19 mouse cellular contexts compared by ENCODE assay signal in the genomic region with DNA sequence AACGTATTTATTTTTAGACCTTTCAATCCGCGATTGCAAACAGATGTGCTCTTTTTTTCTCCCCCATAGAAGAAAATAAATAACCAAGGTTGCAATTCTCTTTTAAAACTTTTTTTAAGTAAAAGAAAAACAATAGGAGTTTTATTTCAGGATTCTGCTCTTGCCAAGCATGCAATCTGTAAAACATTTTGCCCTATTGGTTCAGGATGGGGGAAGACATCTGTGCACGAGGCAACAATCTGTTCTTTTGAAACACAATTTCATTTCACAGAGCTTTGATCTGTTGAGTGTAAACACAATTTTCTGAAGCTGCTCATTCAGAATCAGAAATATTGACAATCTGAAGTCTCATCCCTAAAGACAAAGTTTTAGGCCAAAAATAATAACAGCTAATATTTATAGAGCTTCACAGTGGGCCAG.
DNase-seq lines count a peak whose midpoint lies in the region; ATAC-seq and TF ChIP-seq lines count a peak whose summit lies in the region.
"Had no signal": no experiment of that assay in that cellular context is flagged by ENCODE, and none has a peak within 500 bp of the region (broad histone marks: within the 10 kb centered on the region; RNA-seq: fewer than 3 reads in every experiment).

No protein-coding gene starts in this region.

- WGBS in heart, embryonic 14.5 days: 33% methylated on average over 4 of the region's 4 CpGs
- WGBS in heart, adult 2 months: 26% methylated on average over 4 of the region's 4 CpGs
- 18% methylated on average over 4 of the region's 4 CpGs for WGBS in embryonic facial prominence, embryonic 11.5 days

- no peaks in the 10 kb centered on the region for H3K79me2 ChIP-seq in heart, adult 2 months (replicated peaks; ENCODE audit: control insufficient read depth, insufficient read depth, low read length)

- ATAC-seq in heart, embryonic 14.5 days (ENCODE audit: insufficient number of reproducible peaks, insufficient read depth, low FRiP score, low read depth): no peak
- ATAC-seq in embryonic facial prominence, embryonic 11.5 days (replicated peaks; ENCODE audit: insufficient number of reproducible peaks, low FRiP score, low TSS enrichment, low read depth): no peak

- H3K27ac ChIP-seq in heart, embryonic 14.5 days (replicated peaks in 1 of 2; ENCODE audit: control insufficient read depth in 1 of 2, insufficient read depth in 1 of 2, low read depth in 2 of 2, low read length in 2 of 2): no peak overlapping the region
- H3K27ac ChIP-seq in heart, adult 2 months: no peak overlapping the region
- no peak overlapping the region; the same call in 1 of the 2 replicates for H3K27ac ChIP-seq in embryonic facial prominence, embryonic 11.5 days (replicated peaks; ENCODE audit: low read depth, low read length)
- H3K27ac ChIP-seq: heart, embryonic 10.5 days; stomach, embryonic 15.5 days had no signal

- no peak for DNase-seq in heart, adult 2 months
- DNase-seq in NIH3T3 (ENCODE audit: low read depth): peak; percentile 48
- DNase-seq in embryonic facial prominence, embryonic 11.5 days (ENCODE audit: low spot score): peak; percentile 62
- peak; percentile 52 to 53 for DNase-seq in layer of hippocampus, adult 8-10 months (ENCODE audit: low spot score in 2 of 2)
- DNase-seq in frontal cortex, postnatal 14 days (ENCODE audit: low spot score in 2 of 2): no peak
- no peak for DNase-seq in kidney, postnatal 25 days
- DNase-seq in adrenal gland, postnatal 4 days (ENCODE audit: low spot score in 2 of 2): no peak
- DNase-seq: adrenal gland, adult 8-10 months; cerebellum, postnatal 25 days; gastrocnemius, postnatal 10 days; kidney, adult 11 months; left cerebral cortex, postnatal 4 days; lung, postnatal 4 days; right cerebral cortex, postnatal 14 days had no signal

- no peaks in the 10 kb centered on the region for H3K27me3 ChIP-seq in heart, embryonic 14.5 days (ENCODE audit: control insufficient read depth, insufficient read depth, low read length)
- no peaks in the 10 kb centered on the region for H3K27me3 ChIP-seq in heart, adult 2 months (ENCODE audit: control insufficient read depth, insufficient read depth, low read length)
- H3K27me3 ChIP-seq in embryonic facial prominence, embryonic 11.5 days (ENCODE audit: control insufficient read depth, insufficient read depth, low read length): no peaks in the 10 kb centered on the region
- H3K27me3 ChIP-seq: hindbrain, embryonic 12.5 days; stomach, embryonic 15.5 days had no signal

- no peaks in the 10 kb centered on the region for H3K36me3 ChIP-seq in heart, embryonic 14.5 days (ENCODE audit: control insufficient read depth, insufficient read depth, low read length)
- H3K36me3 ChIP-seq in heart, adult 2 months (ENCODE audit: control insufficient read depth, insufficient read depth, low read length): no peaks in the 10 kb centered on the region
- H3K36me3 ChIP-seq in embryonic facial prominence, embryonic 11.5 days (replicated peaks; ENCODE audit: control insufficient read depth, insufficient read depth, low read depth, low read length): no peaks in the 10 kb centered on the region
- H3K36me3 ChIP-seq: heart, embryonic 10.5 days; hindbrain, embryonic 12.5 days; stomach, embryonic 15.5 days had no signal

- H3K4me3 ChIP-seq in heart, embryonic 14.5 days (ENCODE audit: control insufficient read depth in 1 of 2, insufficient read depth in 1 of 2, low read depth in 1 of 2, low read length in 2 of 2): no peak overlapping the region
- no peak overlapping the region for H3K4me3 ChIP-seq in heart, adult 2 months
- no peak overlapping the region for H3K4me3 ChIP-seq in embryonic facial prominence, embryonic 11.5 days (ENCODE audit: low read depth, low read length)
- H3K4me3 ChIP-seq: erythroblast, embryonic 14.5 days; heart, embryonic 10.5 days; hindbrain, embryonic 12.5 days; stomach, embryonic 15.5 days had no signal

- no peaks in the 10 kb centered on the region for H3K9me3 ChIP-seq in heart, embryonic 14.5 days (ENCODE audit: control insufficient read depth, low read length)
- H3K9me3 ChIP-seq in embryonic facial prominence, embryonic 11.5 days (replicated peaks; ENCODE audit: control insufficient read depth, low read length): no peaks in the 10 kb centered on the region
- H3K9me3 ChIP-seq: heart, embryonic 10.5 days; hindbrain, embryonic 12.5 days; stomach, embryonic 15.5 days had no signal

- TF ChIP-seq EP300 in heart, adult 2 months (IDR thresholded peaks at IDR 0.05; ENCODE audit: insufficient read depth, low read depth, low read length): no peak

- 0 out of 2 replicates have a peak overlapping the region, but pooled peaks have one; percentile 27 for H3K4me2 ChIP-seq in heart, embryonic 14.5 days (ENCODE audit: low read length)
- H3K4me2 ChIP-seq in embryonic facial prominence, embryonic 11.5 days (ENCODE audit: low read depth, low read length): no peak overlapping the region
- H3K4me2 ChIP-seq: hindbrain, embryonic 12.5 days; stomach, embryonic 15.5 days had no signal

- TF ChIP-seq POLR2A in heart, adult 2 months (IDR thresholded peaks at IDR 0.05; ENCODE audit: insufficient read depth, low read depth, low read length): no peak

- TF ChIP-seq CTCF in heart, adult 2 months (IDR thresholded peaks at IDR 0.05): no peak

- H3K4me1 ChIP-seq in heart, embryonic 14.5 days (ENCODE audit: control insufficient read depth in 2 of 2, insufficient read depth in 2 of 2, low read length in 2 of 2): peaks cover 0 to 6% of the 10 kb centered on the region in 2 experiments; a peak in 1 of 4 replicates
- H3K4me1 ChIP-seq in heart, adult 2 months (ENCODE audit: control insufficient read depth, insufficient read depth, low read length): no peaks in the 10 kb centered on the region; the same call in 1 of the 2 replicates
- H3K4me1 ChIP-seq in embryonic facial prominence, embryonic 11.5 days (ENCODE audit: control insufficient read depth, insufficient read depth, low read length): no peaks in the 10 kb centered on the region
- H3K4me1 ChIP-seq: heart, embryonic 10.5 days; hindbrain, embryonic 12.5 days; stomach, embryonic 15.5 days had no signal

- no peak overlapping the region for H3K9ac ChIP-seq in heart, embryonic 14.5 days (ENCODE audit: low read length)
- no peak overlapping the region for H3K9ac ChIP-seq in heart, adult 2 months (ENCODE audit: low read depth, low read length)
- no peak overlapping the region for H3K9ac ChIP-seq in embryonic facial prominence, embryonic 11.5 days (replicated peaks; ENCODE audit: low read length)
- H3K9ac ChIP-seq: hindbrain, embryonic 12.5 days; stomach, embryonic 15.5 days had no signal

- intact Hi-C loops in heart, adult 2 months (cut with DNase I): no loop called here

Comparison
In these comparisons a context has a peak if more than half of its experiments do, and no peak if none do; other contexts are left out.
1. DNase-seq: peak in NIH3T3 (single experiment), embryonic facial prominence, embryonic 11.5 days (single experiment) and layer of hippocampus, adult 8-10 months (2 of 2); none in heart, adult 2 months (0 of 2), frontal cortex, postnatal 14 days (0 of 2), kidney, postnatal 25 days (0 of 2) and adrenal gland, postnatal 4 days (0 of 2).